Mouse (Mus musculus): Measurements from ENCODE around the gene Desi1. TPM values are rescaled to one million over a fixed set of nuclear protein-coding genes. Genes with fewer than 3 reads are reported as not detected.
A peak's percentile ranks its signal among the peaks of the same experiment; 100 is the strongest.

The Desi1 gene
- 31.6 and 34.0 TPM in 2 replicates for polyA plus RNA-seq (2016; fragmentation: Nextera tagmentation; extraction: Ambion mirVana)

DNA sequence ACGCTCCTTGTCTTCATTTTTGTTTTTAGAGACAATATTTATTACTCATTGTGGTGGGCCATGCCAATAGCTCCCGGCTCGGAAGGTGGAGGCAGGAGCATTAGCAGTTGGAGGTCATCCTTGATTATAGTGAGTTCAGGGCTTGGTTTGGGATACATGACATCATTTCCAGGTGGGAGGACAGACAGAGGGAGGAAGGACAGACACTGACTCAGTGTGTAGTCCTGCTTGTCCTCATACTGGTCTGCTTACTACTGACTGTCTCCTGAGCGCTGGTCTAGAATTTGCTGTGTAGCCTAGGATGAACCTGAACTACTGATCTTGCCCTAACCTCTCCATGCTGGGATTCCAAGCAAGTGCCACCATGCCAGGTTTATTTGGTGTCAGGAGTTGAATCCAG, at the start of gene Desi1:
TSS of gene Desi1 (minus strand) at position 101 of the 400 bp plus-strand sequence.
- Histone ChIP-seq H3K27ac (no peak within 1 kb of the TSS), H3K27me3 (no peaks in the 10 kb centered on the region), H3K9me3 (no peaks in the 10 kb centered on the region), H3K4me3 (no peak within 1 kb of the TSS), H3K9ac (no peak within 1 kb of the TSS), H3K4me1 (no peaks in the 10 kb centered on the region), H3K36me3 (peaks cover 83% of the 10 kb centered on the region), H3K4me2 (replicated peaks) (no peak within 1 kb of the TSS)
- no peak for ATAC-seq (ENCODE audit: insufficient number of reproducible peaks, insufficient read depth, low FRiP score, low TSS enrichment)
- 92% methylated on average over 4 of the region's 4 CpGs for WGBS

DNA sequence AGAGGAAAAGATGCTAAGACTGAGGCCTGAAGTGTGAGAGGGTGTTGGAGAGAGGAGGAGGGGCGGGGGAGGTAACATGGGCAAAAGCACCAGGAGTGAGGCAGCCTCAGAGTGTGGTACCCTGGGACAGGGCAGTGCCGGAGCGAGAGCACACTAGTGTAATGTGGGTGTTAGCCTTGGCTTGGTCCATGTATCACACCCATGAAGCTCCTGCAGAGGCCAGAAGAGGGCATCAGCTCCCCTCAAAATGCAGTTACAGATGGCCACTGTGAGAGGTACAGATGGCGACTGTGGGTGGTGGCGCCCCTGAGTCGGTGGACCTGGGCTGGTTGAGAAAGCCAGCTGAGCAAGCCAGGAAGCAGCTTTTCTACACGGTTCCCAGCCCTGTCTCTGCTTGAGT, 47.5 kb upstream of the Desi1 start:
- H3K4me1 ChIP-seq: no peaks in the 10 kb centered on the region
- no peak overlapping the region for H3K4me2 ChIP-seq (replicated peaks)
- WGBS: 31% methylated on average over 7 of the region's 7 CpGs
- no peak for ATAC-seq (ENCODE audit: insufficient number of reproducible peaks, insufficient read depth, low FRiP score, low TSS enrichment)
- H3K36me3 ChIP-seq: no peaks in the 10 kb centered on the region
- H3K27ac ChIP-seq: no peak overlapping the region
- H3K27me3 ChIP-seq: no peaks in the 10 kb centered on the region; the same call in 1 of the 2 replicates
- no peak overlapping the region for H3K9ac ChIP-seq
- H3K4me3 ChIP-seq: no peak overlapping the region
- no peaks in the 10 kb centered on the region for H3K9me3 ChIP-seq

DNA sequence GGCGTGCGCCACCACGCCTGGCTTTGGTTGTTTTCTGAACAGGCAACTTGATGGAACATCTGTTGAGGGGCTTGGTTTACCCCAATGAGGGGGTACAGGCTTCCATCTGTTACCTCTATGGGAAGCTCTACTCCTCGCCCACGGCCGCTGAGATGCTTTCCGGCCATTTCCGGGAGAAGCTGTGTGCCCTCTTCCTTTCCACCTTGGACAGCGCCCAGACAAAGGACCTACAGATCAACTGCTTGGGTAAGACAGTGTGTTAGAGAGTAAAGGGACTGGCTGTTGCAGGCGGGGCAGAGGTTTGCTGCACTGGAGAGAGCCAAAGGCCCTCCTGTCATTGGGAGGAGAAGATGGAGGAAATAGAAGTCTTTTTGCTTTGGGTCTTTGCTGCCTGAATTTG, 46.2 kb upstream of the Desi1 start:
- whole genome bisulfite sequencing: 53% methylated on average over 10 of the region's 10 CpGs

GRCm38 (mm10) chr15:82073490-82073889, 39.8 kb upstream of the Desi1 start:
- 89% methylated on average over 7 of the region's 7 CpGs for WGBS
- Histone ChIP-seq H3K4me1 (no peaks in the 10 kb centered on the region), H3K9me3 (no peaks in the 10 kb centered on the region), H3K4me3 (no peak overlapping the region), H3K27ac (no peak overlapping the region), H3K27me3 (peaks cover 35% of the 10 kb centered on the region), H3K9ac (no peak overlapping the region), H3K4me2 (replicated peaks) (no peak overlapping the region), H3K36me3 (no peaks in the 10 kb centered on the region)
- ATAC-seq (ENCODE audit: insufficient number of reproducible peaks, insufficient read depth, low FRiP score, low TSS enrichment): no peak

More for the DNA sequence above, 46.2 kb upstream of the Desi1 start:
- no peaks in the 10 kb centered on the region for H3K9me3 ChIP-seq
- no peak overlapping the region for H3K9ac ChIP-seq
- H3K4me2 ChIP-seq (replicated peaks): no peak overlapping the region
- no peak overlapping the region for H3K27ac ChIP-seq
- no peaks in the 10 kb centered on the region for H3K4me1 ChIP-seq
- ATAC-seq (ENCODE audit: insufficient number of reproducible peaks, insufficient read depth, low FRiP score, low TSS enrichment): no peak
- H3K4me3 ChIP-seq: no peak overlapping the region
- H3K27me3 ChIP-seq: no peaks in the 10 kb centered on the region; the same call in 1 of the 2 replicates
- H3K36me3 ChIP-seq: no peaks in the 10 kb centered on the region

DNA sequence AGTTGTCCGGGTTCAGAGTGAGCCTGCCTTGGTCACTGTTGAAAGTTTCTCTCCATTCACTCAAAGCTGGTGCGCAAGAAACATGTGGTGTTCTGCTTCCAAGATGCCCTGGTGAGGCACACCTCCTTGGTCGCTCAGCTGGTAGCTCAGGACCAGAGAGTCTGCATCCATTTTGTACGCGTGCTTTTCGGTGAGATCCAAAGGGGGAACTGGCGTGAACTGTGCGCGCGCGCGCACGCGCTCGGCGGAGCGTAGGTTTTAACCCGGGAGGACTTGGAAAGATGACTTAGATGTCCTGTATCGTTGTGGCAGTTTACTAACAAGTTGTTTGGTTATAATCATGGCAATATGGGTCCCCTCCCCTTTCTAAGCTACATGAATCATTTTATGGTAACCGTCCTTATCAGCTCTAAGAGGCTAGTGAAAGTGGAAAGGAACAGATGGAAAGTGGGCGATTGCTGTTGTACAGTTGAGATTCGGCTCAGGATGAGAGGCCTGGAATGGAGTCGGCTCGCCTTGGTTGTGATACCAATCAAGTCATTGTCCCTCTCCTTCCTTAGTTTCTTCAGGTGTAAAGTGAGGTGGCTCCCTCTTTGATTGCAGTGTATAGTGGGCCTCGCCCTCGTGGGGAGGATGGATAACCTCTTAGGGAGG, 38.3 kb upstream of the Desi1 start:
- Histone ChIP-seq H3K36me3 (no peaks in the 10 kb centered on the region), H3K4me3 (no peak overlapping the region), H3K4me2 (replicated peaks) (no peak overlapping the region), H3K9ac (no peak overlapping the region), H3K9me3 (no peaks in the 10 kb centered on the region), H3K27me3 (peaks cover 40% of the 10 kb centered on the region), H3K27ac (no peak overlapping the region), H3K4me1 (no peaks in the 10 kb centered on the region)
- 89% methylated on average over 26 of the region's 26 CpGs for WGBS
- ATAC-seq (ENCODE audit: insufficient number of reproducible peaks, insufficient read depth, low FRiP score, low TSS enrichment): no peak

- H3K4me1 ChIP-seq: no peaks in the 10 kb centered on the region
- H3K27me3 ChIP-seq: peaks cover 40% of the 10 kb centered on the region
- H3K9me3 ChIP-seq: no peaks in the 10 kb centered on the region
- H3K4me2 ChIP-seq (replicated peaks): peak within 1 kb of the TSS; percentile 42
- H3K9ac ChIP-seq: no peak within 1 kb of the TSS
- ATAC-seq (ENCODE audit: insufficient number of reproducible peaks, insufficient read depth, low FRiP score, low TSS enrichment): no peak
- H3K4me3 ChIP-seq: peak within 1 kb of the TSS; percentile 16
- H3K36me3 ChIP-seq: no peaks in the 10 kb centered on the region
- WGBS: 25% methylated on average over 40 of the region's 40 CpGs
- no peak within 1 kb of the TSS for H3K27ac ChIP-seq
Measured at GRCm38 (mm10) chr15:82069898-82070297, 36.2 kb upstream of the Desi1 start, which contains the start of gene Mei1. Gene Mei1, plus strand, starts transcription at chr15:82069996.

GRCm38 (mm10) chr15:82065511-82065910, 31.8 kb upstream of the Desi1 start:
- Histone ChIP-seq H3K27me3 (peaks cover 37% of the 10 kb centered on the region), H3K36me3 (no peaks in the 10 kb centered on the region), H3K9ac (no peak overlapping the region), H3K4me1 (peaks cover 7% of the 10 kb centered on the region; the same call in 1 of the 2 replicates), H3K27ac (no peak overlapping the region), H3K4me3 (no peak overlapping the region), H3K4me2 (replicated peaks) (no peak overlapping the region), H3K9me3 (no peaks in the 10 kb centered on the region)
- no peak for ATAC-seq (ENCODE audit: insufficient number of reproducible peaks, insufficient read depth, low FRiP score, low TSS enrichment)
- WGBS: 21% methylated on average over 7 of the region's 7 CpGs

DNA sequence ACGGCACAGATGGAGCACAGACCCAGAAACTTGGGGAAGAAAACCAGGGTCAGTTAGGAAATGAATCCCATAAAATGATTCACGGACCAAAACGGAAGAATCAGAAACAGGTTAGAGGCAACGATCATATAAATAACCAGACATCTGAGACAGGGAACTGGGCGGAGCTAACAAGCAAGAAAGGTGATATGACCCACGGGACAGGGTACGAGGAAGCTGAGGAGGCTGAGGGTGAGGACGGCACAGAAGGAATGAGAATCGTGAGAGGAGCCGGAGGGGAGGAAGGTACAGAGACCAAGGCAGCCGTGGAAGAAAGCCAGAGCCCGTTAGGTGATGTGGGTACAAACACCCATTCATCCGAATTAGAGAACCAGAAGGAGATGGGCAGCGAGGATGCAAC, 30.2 kb upstream of the Desi1 start:
- ATAC-seq (ENCODE audit: insufficient number of reproducible peaks, insufficient read depth, low FRiP score, low TSS enrichment): no peak
- Histone ChIP-seq H3K36me3 (no peaks in the 10 kb centered on the region), H3K9me3 (no peaks in the 10 kb centered on the region), H3K4me2 (replicated peaks) (peak overlapping the region; percentile 5), H3K9ac (no peak overlapping the region), H3K4me3 (no peak overlapping the region), H3K27ac (no peak overlapping the region; the same call in 1 of the 2 replicates), H3K4me1 (peaks cover 7% of the 10 kb centered on the region; the same call in 1 of the 2 replicates), H3K27me3 (peaks cover 22% of the 10 kb centered on the region; the same call in 1 of the 2 replicates)
- 30% methylated on average over 14 of the region's 14 CpGs for WGBS

GRCm38 (mm10) chr15:82058719-82059201, 25.1 kb upstream of the Desi1 start, which contains the start of gene 4930407I10Rik:
Gene 4930407I10Rik, plus strand, starts transcription at chr15:82059151.
- H3K4me1 ChIP-seq: peaks cover 7% of the 10 kb centered on the region; the same call in 1 of the 2 replicates
- no peak within 1 kb of the TSS for H3K27ac ChIP-seq
- 75% methylated on average over 1 of the region's 1 CpGs for WGBS
- H3K27me3 ChIP-seq: 0 out of 2 replicates have a peak, but pooled peaks cover 9% of the 10 kb centered on the region
- no peaks in the 10 kb centered on the region for H3K36me3 ChIP-seq
- H3K4me3 ChIP-seq: no peak within 1 kb of the TSS
- H3K9ac ChIP-seq: no peak within 1 kb of the TSS
- H3K9me3 ChIP-seq: no peaks in the 10 kb centered on the region
- ATAC-seq (ENCODE audit: insufficient number of reproducible peaks, insufficient read depth, low FRiP score, low TSS enrichment): no peak
- no peak within 1 kb of the TSS for H3K4me2 ChIP-seq (replicated peaks)

- 53% methylated on average over 5 of the region's 5 CpGs for WGBS
- Histone ChIP-seq H3K27ac (no peak overlapping the region), H3K27me3 (no peaks in the 10 kb centered on the region), H3K36me3 (no peaks in the 10 kb centered on the region), H3K4me2 (replicated peaks) (no peak overlapping the region), H3K4me1 (no peaks in the 10 kb centered on the region), H3K9me3 (no peaks in the 10 kb centered on the region), H3K9ac (no peak overlapping the region), H3K4me3 (no peak overlapping the region)
- ATAC-seq (ENCODE audit: insufficient number of reproducible peaks, insufficient read depth, low FRiP score, low TSS enrichment): no peak
Measured at GRCm38 (mm10) chr15:82052544-82052943, 18.9 kb upstream of the Desi1 start.

GRCm38 (mm10) chr15:82047080-82047883, 13.6 kb upstream of the Desi1 start, which contains the start of gene Snu13:
Gene Snu13, minus strand, starts transcription at chr15:82047598.
- Histone ChIP-seq H3K4me3 (peak within 1 kb of the TSS; percentile 99), H3K9me3 (no peaks in the 10 kb centered on the region), H3K4me1 (peaks cover 12% of the 10 kb centered on the region), H3K9ac (peak within 1 kb of the TSS; percentile 97), H3K36me3 (peaks cover 15% of the 10 kb centered on the region), H3K27ac (peak within 1 kb of the TSS; percentile 90), H3K27me3 (no peaks in the 10 kb centered on the region), H3K4me2 (replicated peaks) (peak within 1 kb of the TSS; percentile 84)
- peak; percentile 59; the same call in 1 of the 2 replicates for ATAC-seq (ENCODE audit: insufficient number of reproducible peaks, insufficient read depth, low FRiP score, low TSS enrichment)
- under 1% methylated on average over 72 of the region's 74 CpGs for WGBS
